Mouse (Mus musculus): ENCODE measurements at regions not wholly inside any gene's neighbourhood (a gene's known extent, or its start where the extent isn't known, plus 50 kb on each side); places are given as distances from the start of the nearest gene placed in this dataset.
A peak's percentile ranks its signal among the peaks of the same experiment; 100 is the strongest.

DNA sequence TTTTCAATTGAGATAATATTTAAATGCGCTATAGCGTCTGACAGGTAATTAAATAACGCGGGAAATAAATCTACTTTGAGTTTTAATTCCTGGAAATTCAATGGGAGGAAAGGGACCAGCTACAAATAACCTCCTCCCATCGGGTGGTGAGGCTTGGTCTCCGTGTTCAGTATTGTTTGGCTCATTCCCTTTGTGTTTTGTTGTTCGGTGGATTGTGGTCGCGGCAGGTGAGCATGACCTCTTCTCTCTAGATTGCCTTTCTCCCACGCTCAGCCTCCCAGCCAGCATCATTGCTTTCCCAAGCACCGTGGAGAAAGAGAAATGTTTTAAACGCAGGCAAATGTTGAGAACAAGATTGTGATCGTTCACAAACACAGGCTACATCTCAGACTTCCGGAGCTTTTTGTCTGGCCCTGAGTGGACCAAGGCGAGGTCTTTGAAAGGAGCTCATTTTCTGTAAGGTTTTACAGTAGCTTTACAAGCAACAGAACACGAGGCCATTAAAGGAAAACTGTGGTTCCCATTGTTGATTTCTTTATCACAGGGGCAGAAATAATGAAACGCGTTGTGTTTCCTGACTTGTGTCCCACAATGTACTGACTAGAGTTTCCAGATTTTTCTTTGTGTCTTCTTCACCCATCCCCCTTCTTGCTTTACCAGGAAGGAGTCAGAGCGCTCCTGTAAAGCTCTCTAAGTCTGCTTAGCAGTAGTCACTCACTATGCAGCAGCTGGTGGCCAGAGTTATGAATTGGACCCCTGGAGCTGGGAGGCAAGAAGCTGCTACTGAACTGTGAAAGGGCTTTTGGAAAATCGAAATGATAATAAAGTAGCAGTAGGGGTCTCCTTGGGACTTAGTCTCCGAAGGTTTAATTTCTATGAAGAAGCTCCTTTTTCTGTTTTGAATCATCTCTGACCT, 337.7 kb downstream of the Galc start:
- DNase-seq (ENCODE audit: low read depth, low spot score): no peak

- no peak for DNase-seq (ENCODE audit: low read depth, low spot score)
Measured at GRCm38 (mm10) chr12:97918416-97918815, 340.8 kb downstream of the Galc start.

DNA sequence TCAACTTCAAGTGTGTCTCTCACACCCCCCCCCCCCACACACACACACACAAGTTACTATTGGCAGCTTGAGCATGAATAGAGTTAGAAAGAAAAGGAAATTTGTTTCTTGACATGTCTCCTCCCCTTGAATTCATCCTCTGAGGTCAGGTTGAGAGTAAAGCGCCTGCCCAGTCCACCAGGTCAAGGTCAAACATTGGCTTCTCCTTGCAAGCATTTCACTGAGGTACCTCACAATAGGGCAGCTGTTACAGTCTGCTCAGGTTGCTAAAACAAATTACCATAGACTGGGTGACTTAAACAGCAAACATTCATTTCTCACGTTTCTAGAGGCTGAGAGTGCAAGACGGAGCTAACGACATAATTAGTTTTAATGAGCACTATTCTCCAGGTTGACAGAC, 344.2 kb downstream of the Galc start:
- no peak for DNase-seq (ENCODE audit: low read depth, low spot score)

DNA sequence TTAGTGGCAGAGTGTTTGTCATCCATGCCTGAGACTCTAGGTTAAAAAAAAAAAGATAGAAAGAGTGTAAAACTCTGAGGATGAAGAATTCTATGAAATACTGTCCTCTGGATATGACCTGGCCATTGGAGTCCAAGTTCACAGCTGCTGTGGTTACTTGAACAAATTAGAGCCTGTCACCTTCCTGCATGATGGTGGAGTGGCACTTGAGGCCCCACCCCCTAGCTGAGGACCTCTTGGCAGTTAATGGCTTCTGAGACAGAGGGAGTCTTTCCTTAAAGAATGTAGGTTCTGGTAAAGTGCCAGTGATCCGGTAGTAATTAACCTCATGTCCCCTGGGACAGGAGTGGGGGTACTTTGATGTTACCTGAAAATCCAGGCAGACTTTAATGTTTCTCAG, 346.5 kb downstream of the Galc start:
- DNase-seq (ENCODE audit: low read depth, low spot score): no peak

- DNase-seq (ENCODE audit: low read depth, low spot score): no peak
Measured at GRCm38 (mm10) chr12:97899266-97899665, 360.0 kb downstream of the Galc start.

DNA sequence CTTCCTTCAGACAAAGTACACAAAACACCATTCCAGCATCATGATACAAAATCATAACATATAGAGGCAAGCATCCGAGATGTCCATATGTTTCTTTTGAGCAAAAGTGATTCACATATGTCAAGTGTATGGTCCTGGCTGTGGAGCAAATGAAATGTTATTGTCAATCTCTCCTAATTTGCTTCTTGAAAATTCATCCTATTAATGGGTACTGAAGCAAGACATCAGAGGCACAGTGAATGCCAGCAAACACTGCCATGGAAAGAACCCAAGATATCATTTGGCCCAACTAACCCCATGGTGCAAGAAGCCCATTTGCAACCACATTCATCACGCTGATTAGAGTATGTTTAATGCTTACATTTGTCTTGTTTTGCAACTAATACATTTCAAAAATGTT, 361.1 kb downstream of the Galc start:
- DNase-seq (ENCODE audit: low read depth, low spot score): no peak

DNA sequence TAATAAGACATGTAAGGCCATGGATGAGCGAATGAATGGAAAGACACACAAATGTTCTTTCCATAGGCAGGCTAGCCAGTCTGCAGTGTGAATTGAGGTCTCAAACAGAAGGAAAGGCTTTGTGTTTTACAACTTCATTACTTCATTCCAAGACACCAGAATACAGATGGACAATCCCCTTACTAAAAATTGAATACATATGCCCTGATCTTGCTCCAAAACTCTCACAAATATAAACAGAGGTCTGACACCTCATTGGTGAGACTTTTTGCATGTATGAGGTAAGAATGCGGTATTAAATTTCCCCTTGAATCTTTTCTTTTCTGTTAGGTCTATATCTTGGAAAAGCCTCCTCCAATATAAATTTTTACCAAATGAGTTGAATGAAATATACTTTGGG, 363.3 kb downstream of the Galc start:
- no peak for DNase-seq (ENCODE audit: low read depth, low spot score)

DNA sequence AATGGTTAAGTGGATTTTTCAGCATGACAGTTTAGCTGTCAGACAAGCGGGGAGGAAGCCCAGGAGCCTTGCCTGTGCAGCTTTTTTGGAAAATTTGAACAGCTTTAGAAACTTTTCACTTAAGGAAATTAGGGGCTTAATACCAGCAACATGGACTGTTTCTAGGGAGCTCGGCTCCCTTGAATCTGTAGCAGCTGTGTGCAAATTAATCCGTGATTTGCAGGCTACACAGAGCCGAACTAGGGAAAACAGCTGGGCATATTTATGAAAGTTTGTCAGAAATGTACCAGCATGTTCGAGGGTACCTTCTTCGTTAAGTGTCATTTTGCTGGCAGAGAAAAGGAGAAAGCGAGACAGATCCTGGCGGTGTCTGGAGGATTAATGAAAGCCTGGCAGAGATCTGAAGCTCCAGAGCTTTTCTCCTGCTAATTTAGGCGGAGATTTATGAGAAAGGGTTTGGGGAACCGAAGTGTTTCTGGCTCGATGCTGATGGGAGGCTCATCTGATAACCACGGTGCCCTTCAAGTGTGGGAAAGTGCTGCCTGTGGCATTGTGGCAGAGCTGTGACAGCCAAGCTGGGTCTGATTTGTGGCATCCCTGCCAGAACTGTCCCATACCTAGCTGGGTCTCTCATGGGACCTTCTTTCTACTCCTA, 370.3 kb downstream of the Galc start:
- DNase-seq (ENCODE audit: low read depth, low spot score): no peak

DNA sequence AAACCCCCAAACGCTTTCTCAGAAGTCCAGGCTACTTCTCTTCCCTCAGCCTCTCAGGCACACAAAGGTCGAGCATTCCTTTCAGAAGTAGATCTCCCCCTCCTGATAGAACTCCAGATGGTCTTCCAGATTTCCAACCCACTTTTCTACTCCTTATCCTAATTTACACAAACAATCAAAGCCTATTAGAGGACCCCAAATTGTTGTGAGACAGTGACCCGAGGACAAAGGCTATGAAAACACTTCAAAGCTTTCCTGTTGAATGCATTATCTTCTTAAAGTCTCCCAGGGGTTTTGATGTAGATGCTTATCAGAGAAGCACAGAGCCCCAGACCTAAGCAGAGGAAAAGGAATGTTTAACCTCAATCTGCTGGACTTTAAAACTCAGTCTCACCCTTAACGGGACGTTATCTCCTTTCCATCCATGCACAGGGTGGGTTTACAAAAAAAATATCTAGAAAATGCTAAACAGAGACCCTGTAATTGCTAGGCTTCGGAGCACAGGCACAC, 370.9 kb downstream of the Galc start:
- no peak for DNase-seq (ENCODE audit: low read depth, low spot score)

GRCm38 (mm10) chr12:97882439-97882838, 376.8 kb downstream of the Galc start:
- DNase-seq (ENCODE audit: low read depth, low spot score): no peak

GRCm38 (mm10) chr12:97872391-97872790, 386.9 kb downstream of the Galc start:
- peak; percentile 32 for DNase-seq (ENCODE audit: low read depth, low spot score)

DNA sequence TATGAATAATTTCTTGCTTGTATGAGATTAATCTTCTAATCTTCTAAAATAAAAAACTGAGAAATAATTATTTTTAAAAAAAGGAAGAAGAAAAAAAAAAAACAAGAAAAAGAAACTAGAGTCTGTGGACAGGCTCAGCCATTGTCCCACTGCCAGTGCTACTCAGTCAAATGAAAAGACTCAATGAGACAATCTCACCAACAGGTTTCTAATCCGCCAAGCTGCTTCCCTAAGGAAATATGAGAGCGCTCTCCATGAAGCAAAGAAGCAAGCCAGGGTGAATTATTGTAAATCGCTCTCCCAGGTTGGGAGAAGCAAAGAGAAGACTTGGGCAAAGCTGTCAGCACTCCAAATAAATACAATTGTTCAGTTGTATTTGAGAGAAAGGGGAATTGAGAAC, 396.3 kb downstream of the Galc start:
- no peak for DNase-seq (ENCODE audit: low read depth, low spot score)

GRCm38 (mm10) chr12:97836202-97836908, 422.9 kb downstream of the Galc start:
- no peak for DNase-seq (ENCODE audit: low read depth, low spot score)

- DNase-seq (ENCODE audit: low read depth, low spot score): no peak
Measured at GRCm38 (mm10) chr12:97793364-97794120, 465.7 kb downstream of the Galc start.

- DNase-seq (ENCODE audit: low read depth, low spot score): no peak
Measured at GRCm38 (mm10) chr12:97783476-97783875, 475.8 kb downstream of the Galc start.

- DNase-seq (ENCODE audit: low read depth, low spot score): no peak
Measured at GRCm38 (mm10) chr12:97759116-97759515, 500.1 kb downstream of the Galc start.

DNA sequence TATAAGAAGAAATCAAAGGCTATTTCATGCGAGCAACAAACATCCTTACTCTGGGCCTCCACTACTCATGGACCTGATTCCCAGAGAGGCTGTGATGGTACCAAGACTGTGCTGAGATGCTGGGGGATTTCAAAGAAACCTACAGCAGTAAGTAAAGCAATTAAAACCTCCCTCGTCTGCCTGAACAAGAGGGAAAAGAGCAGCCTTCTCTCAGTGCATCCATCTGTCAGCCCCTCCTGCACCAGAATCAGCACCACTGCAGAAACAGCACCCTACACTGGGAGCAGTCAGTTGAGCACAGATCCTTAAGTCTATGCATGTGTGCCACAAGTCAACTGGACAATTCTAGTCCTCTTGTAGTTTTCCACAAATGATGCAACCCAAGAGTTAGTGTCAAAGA, 500.6 kb downstream of the Galc start:
- DNase-seq (ENCODE audit: low read depth, low spot score): no peak

DNA sequence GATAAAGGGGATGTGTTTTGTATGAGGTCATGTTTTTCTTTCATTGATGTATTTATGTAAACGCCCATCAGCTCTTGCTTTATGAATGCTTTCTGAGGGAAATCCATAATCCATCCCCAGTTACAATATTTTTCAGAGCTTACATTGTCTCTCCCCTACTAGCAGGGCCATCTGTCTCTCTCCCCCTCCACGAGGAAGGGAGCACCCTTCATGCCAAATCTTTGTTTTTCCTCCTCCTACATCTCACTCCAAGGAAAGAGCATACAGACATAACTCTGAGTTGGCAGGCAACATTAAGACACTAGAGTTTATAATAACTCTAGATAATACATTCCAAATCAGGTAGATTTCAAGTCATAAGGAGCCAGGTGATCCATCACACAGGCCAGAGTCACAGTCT, 509.1 kb downstream of the Galc start:
- no peak for DNase-seq (ENCODE audit: low read depth, low spot score)

DNA sequence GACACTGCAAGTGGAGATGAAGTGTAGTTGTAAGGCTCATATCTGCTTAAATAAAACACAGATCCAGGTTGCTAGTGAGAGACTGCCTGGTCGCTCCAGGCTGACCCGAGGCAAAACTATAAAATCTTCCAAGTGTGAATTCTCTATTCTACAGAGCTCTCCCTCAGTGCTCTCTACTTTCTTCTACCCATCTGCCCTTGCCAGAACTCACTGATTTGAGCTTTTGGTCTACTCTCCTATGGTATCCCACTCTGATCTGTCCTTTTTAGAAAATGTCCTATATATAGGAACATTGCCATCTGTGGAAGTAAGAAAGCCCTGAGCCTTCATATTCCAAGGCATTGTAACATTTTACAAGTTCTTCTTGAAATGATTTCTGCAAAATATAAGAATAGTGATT, 518.3 kb downstream of the Galc start:
- no peak for DNase-seq (ENCODE audit: low read depth, low spot score)

GRCm38 (mm10) chr12:97732078-97732580, 527.1 kb downstream of the Galc start:
- no peak for DNase-seq (ENCODE audit: low read depth, low spot score)

- DNase-seq (ENCODE audit: low read depth, low spot score): no peak
Measured at GRCm38 (mm10) chr12:97720554-97720953, 538.7 kb downstream of the Galc start.

Data from CD4-positive, CD25-positive, alpha-beta regulatory T cell, adult 2 months (primary cell).